Mouse (Mus musculus): ENCODE results near the gene Slco1a5.
"Not testable (repeated sequence)": the region's sequence is repeated elsewhere in the genome, so short reads cannot be mapped to it uniquely, and the experiment has no call there.

Slco1a5 gene

GRCm38 (mm10) chr6:142322881-142323280, at the start of gene Slco1a5:
TSS of gene Slco1a5 (minus strand) at chr6:142322981.
- no peak for DNase-seq

GRCm38 (mm10) chr6:142369568-142369967, 46.8 kb upstream of the Slco1a5 start:
- DNase-seq, result no peak

GRCm38 (mm10) chr6:142367565-142367964, 44.8 kb upstream of the Slco1a5 start:
- DNase-seq, result no peak

GRCm38 (mm10) chr6:142366473-142367018, 43.8 kb upstream of the Slco1a5 start:
- no peak for DNase-seq

GRCm38 (mm10) chr6:142365742-142366472, 43.1 kb upstream of the Slco1a5 start:
- no peak for DNase-seq

GRCm38 (mm10) chr6:142363019-142363576, 40.3 kb upstream of the Slco1a5 start:
- DNase-seq, result no peak

GRCm38 (mm10) chr6:142362036-142362435, 39.3 kb upstream of the Slco1a5 start:
- no peak for DNase-seq

GRCm38 (mm10) chr6:142357106-142357505, 34.3 kb upstream of the Slco1a5 start:
- DNase-seq, result no peak

GRCm38 (mm10) chr6:142352099-142352498, 29.3 kb upstream of the Slco1a5 start:
- not testable (repeated sequence) for DNase-seq

GRCm38 (mm10) chr6:142347431-142348385, 24.9 kb upstream of the Slco1a5 start:
- no peak for DNase-seq

GRCm38 (mm10) chr6:142346181-142347110, 23.7 kb upstream of the Slco1a5 start:
- DNase-seq, result no peak

GRCm38 (mm10) chr6:142345440-142346038, 22.8 kb upstream of the Slco1a5 start, which contains the start of gene Pyroxd1:
TSS of gene Pyroxd1 (plus strand) at chr6:142345654.
- DNase-seq, result peak; percentile 87

GRCm38 (mm10) chr6:142343561-142343960, 20.8 kb upstream of the Slco1a5 start:
- no peak for DNase-seq

GRCm38 (mm10) chr6:142339576-142339975, 16.8 kb upstream of the Slco1a5 start:
- DNase-seq, result no peak

GRCm38 (mm10) chr6:142338961-142339360, 16.2 kb upstream of the Slco1a5 start:
- DNase-seq, result no peak

GRCm38 (mm10) chr6:142329201-142329600, 6.4 kb upstream of the Slco1a5 start:
- no peak for DNase-seq

GRCm38 (mm10) chr6:142326598-142326997, 3.8 kb upstream of the Slco1a5 start:
- no peak for DNase-seq

GRCm38 (mm10) chr6:142317106-142317505, 5.7 kb downstream of the Slco1a5 start:
- no peak for DNase-seq

GRCm38 (mm10) chr6:142314285-142314684, 8.5 kb downstream of the Slco1a5 start:
- no peak for DNase-seq

GRCm38 (mm10) chr6:142305076-142305475, 17.7 kb downstream of the Slco1a5 start:
- no peak for DNase-seq

GRCm38 (mm10) chr6:142298098-142298497, 24.7 kb downstream of the Slco1a5 start, which contains the start of gene Iapp:
TSS of gene Iapp (plus strand) at chr6:142298423.
- DNase-seq, result no peak
